Mouse (Mus musculus): ENCODE measurements around the gene Cox4i1.

Cox4i1 gene

DNA sequence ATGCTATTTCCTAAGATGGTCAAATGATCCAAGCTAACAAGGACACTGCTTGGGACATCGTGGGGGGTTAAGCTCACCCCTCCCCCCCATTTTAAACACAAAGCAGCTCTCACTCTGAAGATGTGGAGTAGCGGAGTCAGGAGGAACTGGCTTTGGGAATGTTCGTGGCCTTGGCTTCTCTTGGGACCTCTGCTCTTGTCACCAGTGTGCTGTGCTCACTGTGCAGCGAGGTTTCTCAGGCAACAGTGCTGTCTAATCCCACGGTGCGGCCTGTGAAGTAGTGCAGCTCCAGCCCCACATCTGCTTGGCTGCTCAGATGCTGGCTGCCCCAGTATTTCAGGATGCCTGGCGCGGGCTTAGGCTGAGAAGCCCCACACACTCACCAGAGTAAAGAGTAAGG, 10.6 kb upstream of the Cox4i1 start:
- in situ Hi-C loops (cut with MboI, MseI), result no loop called here

DNA sequence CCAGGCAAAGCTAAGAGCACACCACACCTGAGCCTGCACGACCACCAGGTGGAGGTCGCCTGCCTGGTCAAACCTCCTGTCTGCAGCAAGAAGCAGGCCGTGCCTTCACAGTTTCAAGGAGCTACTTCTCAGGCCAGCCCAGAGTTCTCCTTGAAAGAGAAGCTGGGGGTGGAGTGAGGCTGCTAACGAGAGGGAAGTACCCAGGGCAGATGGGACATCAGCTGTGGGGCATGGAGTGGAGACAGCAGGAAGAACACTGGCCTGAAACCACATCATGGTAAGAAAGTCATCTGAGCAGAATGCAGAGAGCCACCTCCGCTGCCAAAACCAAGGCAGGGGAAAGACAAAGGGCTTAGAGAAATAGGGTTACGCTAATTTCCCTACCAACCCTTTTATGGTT, 3.5 kb upstream of the Cox4i1 start:
- in situ Hi-C loops (cut with MboI, MseI), result no loop called here

DNA sequence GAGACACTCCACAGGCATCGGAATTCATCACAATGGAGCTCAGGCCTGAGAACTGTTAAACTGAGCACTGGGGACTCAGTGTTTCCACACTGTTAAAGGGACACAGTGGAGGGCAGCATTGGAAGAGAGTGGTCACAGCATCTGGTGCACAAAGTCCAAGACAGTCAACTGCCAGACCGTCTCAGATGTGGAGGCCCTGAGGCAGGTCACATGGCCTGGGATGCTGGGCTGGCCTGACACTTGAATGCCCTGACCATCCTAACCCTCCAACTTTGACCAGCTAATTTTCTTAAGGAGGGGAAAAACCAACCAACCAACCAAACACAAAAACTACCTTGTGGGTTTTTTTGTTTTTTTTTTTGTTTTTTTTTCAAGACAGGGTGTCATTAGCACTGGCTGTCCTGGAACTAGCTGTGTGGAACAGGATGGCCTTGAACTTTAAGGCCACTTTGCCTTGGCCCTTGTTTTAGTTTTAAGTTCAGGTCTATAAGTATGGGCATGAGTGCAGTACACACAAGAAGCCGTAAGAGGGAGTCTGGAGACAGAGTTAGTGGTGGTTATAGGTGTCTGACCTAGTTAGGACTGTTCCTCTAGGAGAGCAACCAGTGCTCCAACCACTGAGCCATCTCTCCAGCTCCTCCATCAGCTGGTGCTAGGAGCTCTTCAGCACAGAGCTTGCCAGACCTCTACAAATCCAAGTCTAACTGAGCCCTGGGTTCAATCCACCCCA, 2.1 kb upstream of the Cox4i1 start:
- in situ Hi-C loops (cut with MboI, MseI), result no loop called here

DNA sequence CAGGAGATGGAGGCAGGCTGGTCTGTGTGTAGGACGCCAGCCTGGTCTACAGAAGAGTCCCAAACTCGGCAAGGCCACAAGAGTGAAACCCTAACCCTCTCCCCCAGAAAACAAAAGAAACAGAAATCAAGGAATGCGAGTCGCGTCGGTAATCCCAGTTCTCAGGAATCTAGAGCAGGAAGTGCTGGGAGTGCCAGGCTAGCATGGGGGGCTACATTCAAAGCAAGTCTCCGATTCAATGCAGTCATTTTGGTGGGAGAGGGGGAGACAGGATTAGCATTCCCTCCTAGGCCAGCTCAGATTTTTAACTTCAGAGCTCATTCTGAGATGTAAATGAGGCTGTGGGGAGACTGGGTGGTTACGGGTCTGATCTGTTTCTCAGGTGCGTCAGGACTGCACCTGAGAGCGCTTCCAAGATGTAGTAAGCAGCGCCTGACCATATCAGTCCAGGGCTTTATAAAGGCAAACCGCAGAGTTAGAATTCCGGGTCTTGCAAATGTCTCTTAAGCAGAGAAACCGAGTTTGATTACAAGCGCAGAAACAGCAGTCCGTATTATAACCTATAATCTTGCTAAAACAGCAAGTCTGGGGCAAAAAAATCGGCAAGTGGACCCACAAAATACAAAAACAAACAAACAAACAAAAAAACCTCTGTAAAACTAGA, 1.1 kb upstream of the Cox4i1 start:
- in situ Hi-C loops (cut with MboI, MseI), result no loop called here

DNA sequence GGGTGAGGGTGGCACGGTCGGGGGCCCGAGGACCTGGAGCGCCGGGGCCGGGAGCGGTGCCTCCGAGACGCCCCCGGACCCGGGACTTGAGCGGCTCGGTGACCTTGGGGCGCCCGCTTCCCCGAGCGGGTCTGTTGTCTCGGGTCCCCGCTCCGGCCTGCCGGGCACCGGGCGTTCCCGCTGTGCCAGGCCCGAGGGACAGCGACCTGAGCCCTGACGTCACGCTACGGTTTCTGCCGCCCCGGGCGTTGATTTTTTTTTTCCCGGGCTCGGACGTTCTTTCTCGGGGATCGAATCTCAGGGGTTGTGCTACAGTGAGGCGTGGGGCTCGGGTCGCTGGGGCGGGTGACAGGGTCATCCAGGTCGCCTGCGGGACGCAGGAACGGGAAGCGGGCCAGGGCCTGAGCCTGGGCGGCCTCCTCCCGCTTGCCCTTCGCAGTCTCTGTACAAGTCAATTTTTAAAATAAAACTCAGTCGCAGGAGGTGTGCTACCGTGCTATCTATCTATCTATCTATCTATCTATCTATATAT, 418 bp downstream of the Cox4i1 start, which contains the start of gene Emc8:
Gene Emc8 (minus strand): TSS at position 200 of the 532 bp plus-strand sequence.
- in situ Hi-C loops (cut with MboI, MseI), result no loop called here

DNA sequence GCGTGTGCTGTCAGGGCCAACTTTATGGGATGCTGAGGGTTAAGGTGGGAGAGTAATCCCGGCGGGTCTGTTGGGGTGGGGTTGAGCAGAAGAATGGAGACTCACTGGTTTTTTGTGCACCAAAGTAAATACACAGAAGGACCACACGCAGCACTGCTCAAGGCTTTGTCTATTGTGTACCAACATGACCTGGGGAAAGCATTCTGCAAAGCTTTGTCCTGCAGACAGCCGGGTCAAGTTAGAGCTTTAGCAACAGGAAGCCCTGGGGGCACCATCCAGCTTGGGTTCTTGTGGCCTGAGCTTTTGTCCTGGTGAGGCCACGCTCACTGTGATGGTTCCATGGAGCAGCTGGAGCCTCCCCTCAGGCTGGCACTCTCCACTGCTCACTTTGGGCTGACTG, 3.8 kb downstream of the Cox4i1 start:
- in situ Hi-C loops (cut with MboI, MseI), result no loop called here

DNA sequence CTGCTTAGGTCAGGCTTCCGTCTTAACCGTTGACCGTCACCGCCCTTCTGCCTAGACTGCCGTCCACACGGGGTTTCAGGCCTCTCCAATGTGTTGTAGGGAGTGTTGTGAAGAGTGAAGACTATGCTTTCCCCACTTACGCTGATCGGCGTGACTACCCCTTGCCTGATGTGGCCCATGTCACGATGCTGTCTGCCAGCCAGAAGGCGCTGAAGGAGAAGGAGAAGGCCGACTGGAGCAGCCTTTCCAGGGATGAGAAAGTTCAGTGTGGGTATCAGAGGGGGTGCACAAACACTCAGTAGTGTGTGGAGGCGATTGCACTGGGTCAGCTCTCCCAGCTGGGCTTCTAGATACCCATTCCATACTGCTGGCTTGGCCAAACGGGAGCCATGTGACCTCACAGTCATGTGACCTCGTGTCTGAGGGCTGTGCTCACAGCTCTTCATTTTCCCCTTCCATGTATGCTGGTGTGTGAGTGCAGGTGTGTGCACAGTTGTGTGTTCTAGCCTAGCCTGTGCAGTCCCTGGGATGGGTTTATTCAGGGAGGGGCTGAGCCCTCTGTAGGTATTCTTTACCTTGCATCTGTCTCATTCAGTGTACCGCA, 4.7 kb downstream of the Cox4i1 start:
- in situ Hi-C loops (cut with MboI, MseI), result no loop called here

DNA sequence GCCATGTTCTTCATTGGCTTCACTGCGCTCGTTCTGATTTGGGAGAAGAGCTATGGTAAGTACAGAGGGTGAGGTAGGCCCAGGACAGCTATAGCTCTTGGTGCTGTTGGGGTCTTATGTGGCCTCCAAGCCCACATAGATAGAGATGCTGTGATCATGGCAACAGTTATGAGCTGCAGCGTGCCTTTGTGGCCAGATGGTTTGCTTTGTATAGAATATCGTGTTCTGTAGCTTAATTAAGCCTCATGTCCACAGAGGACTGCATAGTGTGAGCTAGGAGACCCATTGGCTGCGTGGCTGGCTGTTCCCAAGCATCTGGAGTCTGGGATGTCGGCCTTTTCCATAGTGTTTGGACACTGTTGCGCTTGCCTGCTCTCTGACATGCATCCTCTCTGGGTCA, 5.3 kb downstream of the Cox4i1 start:
- in situ Hi-C loops (cut with MboI, MseI), result no loop called here

DNA sequence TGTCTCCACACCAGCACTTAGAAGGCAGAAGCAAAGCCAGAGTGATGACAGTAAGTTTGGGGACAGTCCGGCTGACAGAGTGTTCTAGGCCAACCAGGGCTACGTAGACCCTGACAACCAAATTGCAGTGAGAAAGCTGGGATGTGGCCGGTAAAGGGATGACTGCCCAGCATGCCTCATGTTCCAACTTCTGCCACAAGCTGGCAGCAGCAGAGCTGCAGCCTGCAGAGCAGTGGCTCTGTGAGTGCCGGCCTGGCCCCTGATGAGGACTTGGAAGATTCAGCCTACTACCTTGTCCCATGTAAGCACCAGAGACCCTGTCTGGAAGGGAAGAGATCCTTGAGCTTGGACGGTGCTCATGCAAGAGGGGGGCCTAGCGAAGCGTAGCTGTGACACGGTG, 7.7 kb downstream of the Cox4i1 start:
- in situ Hi-C loops (cut with MboI, MseI), result loop anchor here (5.0 to 25.0 kb wide), 2 partner anchors 117 to 412 kb away; partner anchors contain the start of gene Foxf1

DNA sequence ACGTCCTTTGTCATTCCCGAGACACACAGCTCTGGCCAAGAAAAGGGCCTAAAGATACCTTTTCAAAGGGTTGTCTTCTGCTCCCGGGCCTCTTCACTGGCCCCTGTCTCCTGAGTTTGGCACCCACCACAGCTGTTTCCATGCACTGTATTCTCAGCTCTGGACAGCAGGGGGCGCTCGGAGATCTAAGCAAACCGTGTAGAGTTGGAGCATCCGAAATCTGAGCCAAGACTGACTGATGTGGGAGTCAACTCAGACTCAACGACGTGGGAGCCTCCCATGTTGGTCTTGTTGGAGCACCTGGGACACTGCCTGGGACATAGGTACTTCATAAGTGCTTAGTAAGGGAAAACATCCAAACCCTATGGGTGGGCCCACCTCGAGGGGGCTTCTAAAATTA, 10.4 kb downstream of the Cox4i1 start:
- in situ Hi-C loops (cut with MboI, MseI), result loop anchor here (5.0 to 25.0 kb wide), 2 partner anchors 114 to 409 kb away; partner anchors contain the start of gene Foxf1

DNA sequence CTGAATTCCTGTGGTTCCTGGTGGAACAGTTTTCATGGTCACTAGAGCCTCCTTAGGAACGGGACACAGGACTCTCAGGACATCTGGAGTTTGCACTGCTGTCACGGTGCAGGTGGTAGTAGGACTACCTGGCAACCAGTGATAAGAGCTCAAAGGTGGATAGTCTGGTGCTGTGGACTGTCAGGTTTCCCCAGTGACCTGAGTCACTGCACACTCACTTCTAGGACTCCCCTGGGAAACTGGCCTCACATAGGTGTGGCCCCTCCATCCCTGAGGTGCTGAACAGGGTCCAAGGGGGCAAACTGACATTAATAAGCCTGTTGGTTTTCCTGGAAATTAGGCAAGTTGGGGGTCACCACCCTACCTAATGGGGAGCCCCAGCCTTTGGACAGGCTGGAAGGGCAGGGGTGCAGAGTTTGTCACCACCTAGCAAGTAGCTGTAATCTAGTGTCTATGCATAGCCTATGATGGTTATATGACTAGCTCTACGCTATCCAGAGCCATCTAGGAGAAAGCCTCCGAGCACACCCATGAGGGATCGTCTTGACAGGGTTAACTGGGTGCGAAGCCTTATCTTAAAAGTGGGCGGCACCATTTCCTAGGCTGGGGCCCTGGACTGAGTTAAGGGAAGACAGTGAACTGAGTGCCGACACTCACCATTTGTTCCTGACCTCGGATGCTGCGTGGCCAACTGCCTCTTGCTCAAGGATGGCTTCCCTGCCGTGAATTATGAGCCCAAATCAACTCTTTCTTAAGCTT, 11.8 kb downstream of the Cox4i1 start:
- in situ Hi-C loops (cut with MboI, MseI), result loop anchor here (5.0 to 25.0 kb wide), 2 partner anchors 112 to 407 kb away; partner anchors contain the start of gene Foxf1

DNA sequence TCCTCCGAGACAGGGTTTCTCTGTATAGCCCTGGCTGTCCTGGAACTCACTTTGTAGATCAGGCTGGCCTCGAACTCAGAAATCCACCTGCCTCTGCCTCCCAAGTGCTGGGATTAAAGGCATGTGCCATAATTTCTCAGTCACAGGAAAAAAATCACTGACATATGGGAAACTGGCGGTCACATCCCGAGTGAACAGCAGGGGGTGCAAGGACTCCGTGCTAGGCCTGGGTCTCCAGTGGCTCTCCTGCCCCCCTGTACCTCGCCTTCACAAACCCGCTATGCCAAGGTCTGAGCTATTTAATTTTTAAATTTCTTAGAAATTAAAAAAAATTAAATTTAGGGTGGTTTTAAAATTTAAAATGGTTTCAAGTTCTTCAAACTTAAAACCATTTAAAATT, 12.4 kb downstream of the Cox4i1 start:
- in situ Hi-C loops (cut with MboI, MseI), result loop anchor here (25.0 kb wide), 1 partner anchor 407 kb away; the partner anchor contains the start of gene Foxf1

DNA sequence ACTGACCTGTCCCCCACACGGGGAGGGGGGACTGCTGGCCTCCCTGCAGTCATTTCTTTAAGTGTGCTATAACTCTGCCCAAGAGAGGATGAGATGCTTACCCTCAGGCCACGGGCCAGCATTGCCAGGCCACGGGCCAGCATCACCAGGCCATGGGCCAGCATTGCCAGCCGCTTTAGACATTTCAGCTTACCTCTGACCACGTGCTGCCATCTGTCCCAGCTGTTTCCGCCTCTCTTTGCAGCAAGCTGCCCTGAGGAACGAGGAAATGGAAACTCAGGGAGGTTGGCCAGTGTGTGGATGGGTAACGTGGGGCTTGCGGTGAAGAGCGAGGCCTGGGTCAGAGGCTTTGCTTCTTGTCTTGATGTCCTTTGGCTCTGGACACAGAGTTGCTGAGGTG, 13.1 kb downstream of the Cox4i1 start:
- in situ Hi-C loops (cut with MboI, MseI), result loop anchor here (25.0 kb wide), 1 partner anchor 406 kb away; the partner anchor contains the start of gene Foxf1

DNA sequence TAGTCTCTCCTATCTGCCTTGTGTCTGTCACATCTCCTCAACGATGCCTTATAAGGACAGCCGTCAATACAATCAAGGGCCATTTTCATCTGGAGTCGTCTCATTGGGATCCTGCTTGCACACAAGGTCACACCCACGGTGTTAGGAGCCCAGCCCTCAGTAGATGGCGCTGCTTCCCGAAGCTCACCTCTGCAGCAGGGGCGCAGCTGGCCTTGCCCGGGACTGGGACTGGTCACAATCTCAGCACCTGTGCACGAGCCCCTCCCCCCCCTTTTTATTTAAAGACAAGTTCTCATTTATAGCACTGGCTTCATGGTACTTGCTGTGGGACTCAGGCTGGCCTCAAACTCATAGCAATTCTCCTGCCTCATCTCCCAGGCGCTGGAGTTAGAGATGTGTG, 15.6 kb downstream of the Cox4i1 start:
- in situ Hi-C loops (cut with MboI, MseI), result loop anchor here (25.0 kb wide), 1 partner anchor 404 kb away; the partner anchor contains the start of gene Foxf1

DNA sequence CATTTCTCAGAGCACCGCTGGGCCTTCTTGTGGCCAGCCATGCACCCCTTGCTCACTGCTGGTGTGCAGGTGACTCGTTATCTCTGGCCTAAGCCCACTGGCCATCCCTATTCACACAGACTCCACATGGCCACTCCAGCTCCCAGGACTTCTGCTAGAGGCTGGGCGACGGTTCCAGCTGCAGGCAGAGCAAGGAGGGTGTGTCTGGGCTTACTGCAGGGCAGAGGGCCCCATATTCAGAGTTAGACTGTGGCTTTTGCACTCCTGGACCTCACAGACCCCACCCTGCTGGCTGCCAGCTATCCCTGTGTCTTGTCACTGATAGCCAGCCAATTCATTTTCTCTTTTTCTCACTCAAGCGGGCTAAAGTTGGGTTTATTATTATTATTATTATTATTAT, 16.1 kb downstream of the Cox4i1 start:
- in situ Hi-C loops (cut with MboI, MseI), result loop anchor here (25.0 kb wide), 1 partner anchor 403 kb away; the partner anchor contains the start of gene Foxf1

DNA sequence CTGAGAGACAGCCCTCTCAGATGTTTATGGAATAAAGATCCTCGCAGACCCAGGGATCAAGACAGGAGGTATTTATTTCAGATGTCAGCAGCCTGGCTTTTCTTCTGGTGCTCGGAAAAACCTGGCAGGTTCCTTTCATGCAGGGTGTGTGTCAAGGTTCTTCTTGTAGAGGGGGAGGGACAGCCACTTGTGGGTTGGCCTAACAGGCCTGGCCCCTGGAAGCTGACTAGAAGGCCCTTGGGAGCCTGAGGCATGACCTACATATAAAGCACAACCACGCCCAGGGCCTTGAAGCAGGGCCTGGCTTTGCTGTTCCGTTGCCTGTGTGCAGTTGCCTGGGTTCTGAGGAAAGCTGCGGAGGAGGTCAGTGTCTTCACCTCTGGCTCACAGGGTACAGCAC, 17.1 kb downstream of the Cox4i1 start:
- in situ Hi-C loops (cut with MboI, MseI), result loop anchor here (25.0 kb wide), 1 partner anchor 402 kb away; the partner anchor contains the start of gene Foxf1

DNA sequence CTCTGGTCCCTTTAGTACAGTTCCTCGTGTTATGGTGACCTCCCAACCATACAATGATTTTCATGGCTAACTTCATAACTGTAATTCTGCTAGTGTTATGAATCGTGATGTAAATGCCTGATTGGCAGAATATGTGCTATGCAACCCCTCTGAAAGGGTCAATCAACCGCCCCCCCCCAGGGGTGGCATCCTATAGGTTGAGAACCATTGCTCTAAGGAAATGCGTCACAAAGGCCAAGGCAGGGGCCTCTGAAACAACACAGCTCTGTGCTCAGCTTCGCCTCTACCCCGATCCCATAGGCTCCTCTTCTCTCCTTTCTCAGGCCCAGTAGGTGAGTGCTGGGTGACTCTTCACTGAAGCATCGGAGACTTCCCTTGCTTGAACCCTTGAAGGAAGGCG, 17.6 kb downstream of the Cox4i1 start:
- in situ Hi-C loops (cut with MboI, MseI), result loop anchor here (25.0 kb wide), 1 partner anchor 402 kb away; the partner anchor contains the start of gene Foxf1

DNA sequence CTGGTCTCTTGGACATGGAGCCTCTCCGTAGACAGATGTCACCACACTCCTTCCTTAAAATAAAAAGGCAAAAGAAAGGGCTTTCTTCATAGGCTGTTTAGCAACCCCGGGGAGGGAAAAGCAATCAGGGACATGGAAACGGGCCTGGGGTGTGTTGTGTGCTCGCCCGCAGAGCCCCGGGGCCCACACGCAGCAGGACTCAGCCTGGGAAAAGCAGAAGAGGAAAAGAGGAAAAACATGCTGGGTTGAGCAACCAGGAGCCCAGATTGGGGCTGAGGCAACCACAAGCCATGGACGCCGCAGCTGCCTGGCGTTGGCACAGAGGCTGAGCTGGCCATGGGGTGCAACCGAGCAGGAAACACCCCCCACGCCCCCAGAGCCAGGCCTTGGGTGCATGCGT, 18.0 kb downstream of the Cox4i1 start:
- in situ Hi-C loops (cut with MboI, MseI), result loop anchor here (25.0 kb wide), 1 partner anchor 401 kb away; the partner anchor contains the start of gene Foxf1

DNA sequence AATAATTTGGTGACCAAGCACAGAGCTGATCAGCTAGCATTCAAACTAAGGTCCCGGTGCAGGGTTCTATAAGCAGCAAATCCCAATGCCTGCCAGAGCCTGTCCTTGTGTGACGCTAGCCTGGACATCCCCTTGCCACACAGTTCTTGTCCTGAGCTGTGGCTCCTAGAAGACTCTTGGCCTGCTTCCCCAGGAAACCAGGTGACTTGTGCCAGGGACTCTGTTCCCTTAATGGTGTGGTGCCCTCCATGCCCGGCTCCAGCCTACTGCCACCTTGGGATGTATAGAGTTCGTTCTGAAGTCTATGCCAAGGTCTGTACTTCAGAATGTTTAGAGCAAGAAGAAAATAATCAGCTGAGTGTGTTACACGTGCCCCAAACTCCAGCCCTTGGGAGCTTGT, 18.6 kb downstream of the Cox4i1 start:
- in situ Hi-C loops (cut with MboI, MseI), result loop anchor here (25.0 kb wide), 1 partner anchor 401 kb away; the partner anchor contains the start of gene Foxf1

DNA sequence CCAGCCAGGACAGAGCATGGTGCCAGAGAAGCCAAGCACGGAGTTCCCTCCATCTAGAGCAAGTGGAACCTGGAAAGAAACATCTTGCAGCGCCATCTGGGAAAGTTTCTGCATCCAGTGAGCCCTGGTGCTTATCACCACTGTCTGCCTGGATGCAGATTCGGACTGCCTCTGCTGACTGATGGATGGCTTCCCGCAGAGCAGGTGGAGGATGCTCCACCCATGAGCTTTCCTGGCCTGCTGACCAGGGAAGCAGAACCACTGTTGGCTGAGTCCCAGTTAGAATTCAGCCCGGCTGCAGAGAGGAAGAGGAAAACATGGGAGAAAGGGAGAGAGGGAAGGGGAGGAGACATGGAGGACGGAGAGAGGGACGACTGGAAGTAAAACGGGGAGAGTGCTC, 19.8 kb downstream of the Cox4i1 start:
- in situ Hi-C loops (cut with MboI, MseI), result loop anchor here (25.0 kb wide), 1 partner anchor 400 kb away; the partner anchor contains the start of gene Foxf1

DNA sequence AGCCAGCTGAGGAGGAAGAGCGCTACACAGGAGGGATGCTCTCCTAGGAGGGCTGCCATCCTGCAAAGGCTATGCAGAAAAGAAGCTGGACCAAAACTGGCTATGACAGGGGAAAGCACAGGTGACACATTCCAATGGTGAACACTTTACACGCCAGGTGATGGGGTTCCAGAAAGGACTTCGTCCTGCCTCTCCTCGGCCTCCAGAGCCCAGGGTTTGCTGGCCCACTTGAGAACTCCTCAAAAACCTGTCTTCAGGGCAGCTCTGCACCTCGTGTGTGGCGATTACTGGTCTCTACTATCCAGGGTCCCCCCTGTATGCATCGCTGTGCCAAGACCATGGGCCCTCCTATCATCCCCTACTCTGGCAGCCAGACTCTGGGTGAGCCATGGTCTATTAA, 20.5 kb downstream of the Cox4i1 start:
- in situ Hi-C loops (cut with MboI, MseI), result loop anchor here (25.0 kb wide), 1 partner anchor 399 kb away; the partner anchor contains the start of gene Foxf1
